Mouse (Mus musculus) left cerebral cortex, postnatal 10 days (tissue): ENCODE results near the gene Enox1. TPM values are rescaled to one million over a fixed set of nuclear protein-coding genes. Genes with fewer than 3 reads are reported as not detected.

Experiments
- DNase-seq, 2 experiments: peaks; one replicate each; pipeline ENCODE4 v3.0.0; 2021 to 2022; ENCODE audit warnings: low spot score in 2 of 2, mixed read lengths in 1 of 2; ENCODE audit errors: extremely low spot score in 1 of 2
- intact Hi-C: fragments of 180-260 bp; cut with DNase I; formaldehyde crosslinking; loops from one replicate; pipeline ENCODE4 v1.15.1; 2025
- total RNA-seq, 2 experiments: library from RNA; stranded (reverse); gene quantifications; 2 replicates each; pipeline ENCODE4 v1.2.3; 2021

Gene Enox1
- total RNA-seq, 2 experiments from 2014 or later: 53.0 to 54.1 TPM

DNA sequence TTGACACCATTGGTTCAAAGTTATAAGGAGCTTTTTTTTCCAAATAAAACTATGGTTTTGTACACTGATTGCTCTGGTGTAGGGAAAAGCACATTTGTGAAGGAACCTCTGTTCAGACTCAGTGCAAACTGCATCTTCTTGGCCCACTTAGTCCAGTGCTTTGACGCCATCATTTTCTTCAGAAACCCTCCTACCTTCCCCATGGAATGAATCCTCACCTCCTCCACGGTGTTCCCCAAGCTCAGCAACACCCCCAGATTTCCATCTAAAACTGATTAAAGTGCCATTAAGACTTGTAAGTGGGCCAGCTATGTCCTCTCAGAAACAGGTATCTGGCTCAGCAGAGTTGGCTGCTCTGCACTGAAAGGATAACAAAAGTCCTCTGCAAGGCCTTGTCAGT is 167.8 kb downstream of the Enox1 start:
- DNase-seq: no peak
- intact Hi-C loops: no loop called here

DNA sequence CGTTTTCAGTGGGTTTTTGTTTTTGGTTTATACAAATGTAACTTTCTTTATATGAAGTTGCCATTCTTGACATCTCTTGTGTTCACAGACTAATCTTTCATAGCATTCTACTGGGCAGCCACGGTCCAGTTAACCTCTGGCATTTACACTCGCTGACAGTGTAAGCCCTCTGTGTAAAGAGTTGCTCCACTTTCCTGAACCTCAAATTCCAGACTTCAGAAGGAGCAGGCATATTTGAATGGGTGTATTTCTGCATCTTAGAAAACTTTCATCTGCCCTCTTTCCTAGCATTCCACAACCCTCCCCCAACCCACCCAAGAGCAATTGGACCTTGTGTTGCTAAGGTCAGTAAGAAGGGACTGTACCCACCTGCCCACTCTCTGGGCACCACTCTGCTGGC is 171.1 kb downstream of the Enox1 start:
- no peak for DNase-seq
- intact Hi-C loops: no loop called here

DNA sequence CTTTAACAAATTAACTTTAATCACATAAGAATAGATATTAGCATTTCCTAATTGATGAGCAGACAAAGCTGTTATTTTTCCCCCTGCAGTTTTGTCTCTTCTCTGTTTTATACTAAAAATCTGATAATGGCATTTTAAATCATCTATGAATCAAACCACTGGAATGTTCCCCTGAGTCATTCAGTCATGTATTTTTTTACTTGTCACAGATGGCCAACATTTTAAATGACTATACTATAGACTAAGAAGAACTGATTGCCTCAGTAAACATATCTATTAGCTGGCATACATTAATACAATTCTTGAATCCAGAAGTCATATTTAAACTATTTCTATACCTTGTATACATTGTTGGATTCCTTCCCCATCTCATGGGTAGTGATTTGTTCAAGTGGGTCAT is 173.2 kb downstream of the Enox1 start:
- intact Hi-C loops: no loop called here
- DNase-seq: no peak

DNA sequence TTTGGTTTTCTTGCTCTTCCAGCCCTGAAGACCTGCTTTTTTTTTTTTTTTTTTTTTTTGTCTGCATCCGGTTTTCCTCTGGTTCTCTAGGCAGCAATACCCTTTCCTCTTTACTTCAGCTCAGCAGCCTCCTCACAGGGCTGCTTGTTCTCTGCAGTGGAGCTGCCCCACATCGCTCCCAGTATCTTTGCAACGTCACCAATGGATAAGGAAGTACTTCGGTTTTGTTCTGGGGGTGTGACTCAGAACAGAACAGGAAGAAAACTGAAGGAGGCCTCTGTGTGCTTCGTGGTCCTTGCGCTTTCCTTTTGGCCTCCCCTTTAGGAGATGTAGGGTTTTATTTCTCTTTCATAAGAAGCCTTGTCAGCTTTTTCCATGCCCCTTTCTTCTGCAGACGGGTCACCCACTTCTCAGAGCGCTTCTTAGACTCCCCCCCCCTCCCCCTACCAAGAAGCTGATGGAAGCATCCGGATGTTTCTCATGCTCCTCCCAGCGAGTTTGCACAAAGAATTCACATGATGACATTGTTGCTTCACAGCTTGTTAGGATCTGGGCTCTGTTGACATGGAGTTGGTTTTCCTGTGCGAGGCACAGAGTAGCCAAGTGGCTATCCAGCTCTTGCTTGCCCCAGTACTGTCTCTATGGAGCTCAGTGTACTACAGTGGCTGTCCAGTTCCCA is 187.2 kb downstream of the Enox1 start:
- intact Hi-C loops: no loop called here

DNA sequence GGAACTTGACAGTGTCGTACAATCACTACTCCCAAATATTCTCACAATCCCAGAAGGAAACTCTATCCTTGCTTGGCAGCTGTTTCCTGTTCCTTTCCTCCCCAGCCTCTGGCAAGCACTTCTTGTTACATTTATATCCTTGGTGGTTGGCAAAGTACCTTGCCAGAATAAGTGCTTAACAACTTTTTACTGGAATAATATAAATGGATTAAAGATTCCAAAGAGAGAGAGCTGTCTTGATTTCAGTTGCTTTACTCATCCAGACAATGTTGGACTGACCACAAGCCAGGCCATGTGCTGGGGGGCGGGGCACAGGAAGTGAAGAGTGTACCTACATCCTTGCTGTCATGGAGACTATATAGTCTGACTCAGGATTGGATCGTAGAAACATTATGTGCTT is 189.7 kb downstream of the Enox1 start:
- intact Hi-C loops: no loop called here
- DNase-seq: no peak

More for the DNA sequence above, 187.2 kb downstream of the Enox1 start:
- DNase-seq: no peak

DNA sequence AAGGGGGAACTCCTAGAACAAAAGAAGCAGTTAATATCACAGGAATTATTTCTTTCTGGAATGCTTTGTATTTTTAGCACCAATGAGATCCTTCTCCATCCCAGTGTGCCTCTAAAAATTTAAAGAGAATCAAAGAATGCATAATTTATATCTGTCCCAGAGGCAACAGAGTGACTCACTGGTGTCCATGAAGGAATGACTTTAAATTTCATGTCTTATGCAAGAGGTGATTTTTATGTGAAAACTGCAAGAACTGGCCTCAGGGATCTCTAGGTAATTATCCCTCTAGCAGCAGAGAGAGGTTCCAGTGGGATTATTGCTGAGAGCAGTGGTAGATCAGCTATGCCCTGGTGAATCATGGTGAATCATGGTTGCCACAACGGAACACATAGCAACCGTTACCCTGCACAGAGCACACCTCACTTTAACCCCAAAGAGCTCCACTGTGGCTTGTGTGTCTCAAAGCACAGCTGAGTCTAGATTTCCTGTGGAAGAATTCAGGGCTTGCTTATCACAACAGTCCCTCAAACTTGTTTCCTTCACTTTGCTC is 195.3 kb downstream of the Enox1 start:
- intact Hi-C loops: no loop called here
- DNase-seq: no peak

DNA sequence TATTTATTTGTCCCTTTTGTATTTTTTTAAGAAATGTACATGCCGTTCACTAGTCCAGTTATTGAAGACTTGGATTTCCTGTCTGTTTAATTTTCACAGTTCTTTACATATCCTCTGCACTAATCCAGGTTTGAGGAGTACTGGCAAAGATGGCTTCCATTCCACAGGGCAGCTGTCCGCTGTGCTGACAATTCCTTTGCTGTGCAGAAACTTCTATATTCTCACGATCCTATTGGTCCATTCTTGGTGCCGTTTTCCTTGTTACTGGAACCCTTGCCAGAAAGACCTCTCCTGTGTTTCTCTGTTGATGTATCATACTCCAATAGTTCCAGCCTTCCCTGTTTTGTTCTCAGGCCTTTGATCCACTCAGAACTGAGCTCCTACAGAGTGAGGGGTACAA is 206.1 kb downstream of the Enox1 start:
- intact Hi-C loops: no loop called here
- DNase-seq: no peak

DNA sequence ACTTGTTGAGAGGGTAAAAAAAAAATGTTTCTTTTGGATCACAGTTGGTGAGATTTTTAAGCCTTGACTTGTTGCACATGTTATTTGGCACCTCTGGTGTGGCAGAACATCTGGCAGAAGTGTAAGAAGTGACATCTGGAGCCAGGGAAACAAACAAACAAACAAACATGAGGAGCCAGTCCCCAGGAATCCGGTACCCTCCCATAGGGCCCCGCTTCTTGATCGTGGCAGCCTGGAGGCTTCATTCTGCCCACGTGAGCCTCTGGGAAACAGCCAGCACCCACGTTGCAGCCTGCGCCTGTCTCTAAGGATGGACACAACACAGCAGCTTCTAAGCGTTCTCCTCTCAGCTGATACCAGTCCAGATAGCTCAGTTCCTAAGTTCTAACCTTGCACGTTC is 211.8 kb downstream of the Enox1 start:
- DNase-seq: no peak
- intact Hi-C loops: no loop called here

DNA sequence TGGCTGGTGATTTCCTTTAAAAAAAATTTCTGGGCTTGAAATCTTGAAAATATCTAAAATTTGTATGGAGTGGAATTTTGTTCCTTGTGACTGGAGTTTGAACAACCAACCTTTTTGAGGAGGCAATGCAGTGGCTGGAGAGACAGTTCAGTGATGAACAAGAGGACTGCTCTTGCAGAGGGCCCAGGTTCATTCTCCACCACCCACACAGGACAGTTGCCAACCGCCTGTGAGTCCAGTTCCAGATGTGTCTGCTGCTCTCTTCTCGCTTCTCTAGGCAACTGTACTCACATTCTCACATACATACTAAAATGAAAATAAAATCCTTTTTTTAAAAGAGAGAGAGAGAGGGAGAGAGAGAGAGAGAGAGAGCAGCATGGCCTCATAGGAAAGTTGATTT is 212.5 kb downstream of the Enox1 start:
- intact Hi-C loops: no loop called here

DNA sequence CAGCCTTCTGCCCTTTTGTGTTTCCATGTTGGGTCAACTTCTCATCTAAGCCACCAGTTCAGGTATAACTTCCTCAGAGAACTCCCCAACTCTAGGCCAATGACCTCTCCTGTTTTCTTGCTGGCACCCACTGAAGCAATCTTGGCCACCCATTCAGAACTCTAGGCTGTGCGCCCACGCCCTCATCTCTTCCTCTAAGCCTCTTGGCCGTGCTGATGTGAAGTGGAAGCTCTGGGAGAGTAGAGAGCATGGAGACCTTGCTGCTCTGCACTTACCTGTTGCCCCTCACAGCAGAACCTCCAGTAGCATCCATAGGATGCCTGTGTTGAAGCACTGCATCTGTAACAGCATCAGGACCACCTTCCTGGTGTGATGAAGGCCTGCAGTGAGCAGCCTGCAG is 214.0 kb downstream of the Enox1 start:
- intact Hi-C loops: loop anchor here (10.0 kb wide), 1 partner anchor 216 kb away; the partner anchor contains the start of gene Enox1
- no peak for DNase-seq

More for the DNA sequence above, 212.5 kb downstream of the Enox1 start:
- no peak for DNase-seq

DNA sequence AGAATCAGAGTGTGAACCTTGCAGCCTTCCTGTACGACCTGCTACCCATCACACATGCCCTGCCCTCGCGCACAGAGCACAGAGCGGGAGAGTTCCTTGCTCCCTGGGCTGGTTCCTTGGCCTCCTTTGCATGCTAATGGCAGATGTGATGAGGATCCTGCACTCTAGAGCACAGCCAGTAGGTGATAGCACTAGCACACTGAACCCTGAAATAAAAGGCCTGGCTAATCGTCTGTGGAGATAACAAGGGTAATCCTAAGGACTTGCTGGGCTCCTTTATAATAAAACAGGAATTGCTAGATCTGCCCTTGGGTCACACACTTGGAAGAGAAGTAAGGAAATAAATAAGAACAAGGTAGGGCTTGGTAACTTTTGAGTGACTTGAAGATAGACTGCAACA is 215.4 kb downstream of the Enox1 start:
- DNase-seq: no peak
- intact Hi-C loops: loop anchor here (10.0 kb wide), 1 partner anchor 217 kb away; the partner anchor contains the start of gene Enox1

DNA sequence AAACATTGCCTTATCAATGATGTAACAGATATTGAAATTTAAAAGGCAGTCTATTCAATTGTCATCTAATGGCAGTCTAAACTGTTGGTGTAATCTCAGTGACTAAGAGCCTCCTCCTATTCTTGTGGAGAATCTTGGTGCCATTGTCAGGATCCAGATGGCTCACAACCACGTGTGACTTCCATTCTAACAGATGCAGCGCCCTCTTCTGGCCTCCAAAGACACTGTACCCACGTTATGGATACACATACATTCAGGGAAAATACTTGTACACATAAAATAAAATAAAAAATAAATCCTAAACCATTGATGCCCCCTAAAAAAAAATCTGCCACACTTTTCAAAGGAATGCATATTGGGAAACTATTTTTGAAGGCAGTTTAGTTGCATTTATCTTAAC is 216.6 kb downstream of the Enox1 start:
- DNase-seq: no peak
- intact Hi-C loops: loop anchor here (10.0 kb wide), 1 partner anchor 218 kb away; the partner anchor contains the start of gene Enox1

DNA sequence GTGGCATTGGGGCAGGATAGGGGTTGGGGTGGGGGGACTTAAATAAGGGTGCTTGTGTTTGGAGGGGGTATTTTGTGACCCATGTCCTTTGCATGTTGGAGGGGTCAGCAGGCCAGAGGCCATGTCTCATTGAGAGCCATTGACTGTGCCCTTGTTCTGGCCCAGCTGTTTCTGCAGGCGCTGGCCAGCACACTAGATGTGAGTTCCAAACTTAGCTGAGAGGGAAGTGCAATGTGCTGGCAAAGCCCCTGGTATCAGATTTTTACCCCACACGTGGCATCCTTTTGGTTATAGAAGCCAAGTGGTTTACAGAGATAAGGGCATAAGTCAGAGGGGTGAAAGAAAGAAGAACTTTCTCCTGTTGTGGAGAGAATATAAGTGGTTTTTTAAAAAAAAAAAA is 218.5 kb downstream of the Enox1 start:
- no peak for DNase-seq
- intact Hi-C loops: loop anchor here (10.0 kb wide), 1 partner anchor 220 kb away; the partner anchor contains the start of gene Enox1

DNA sequence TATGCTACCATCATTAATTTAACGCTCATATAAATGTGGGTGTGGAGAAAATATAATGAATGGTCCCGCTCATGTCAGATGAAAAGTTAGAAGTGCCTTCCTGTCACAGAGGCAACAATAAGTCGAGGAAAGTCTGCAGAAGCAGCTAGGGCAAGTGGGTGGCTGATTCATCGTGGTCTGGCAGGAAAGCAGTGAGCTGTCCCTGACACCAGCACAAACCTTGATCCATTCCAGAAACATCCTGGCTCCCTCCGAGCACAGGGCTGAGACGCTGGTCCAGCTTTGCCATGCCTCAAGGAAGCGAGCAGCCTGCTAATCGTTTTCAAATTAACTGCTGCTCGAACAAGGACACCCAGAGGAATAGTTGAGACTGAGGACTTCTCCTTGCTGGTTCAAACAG is 219.1 kb downstream of the Enox1 start:
- no peak for DNase-seq
- intact Hi-C loops: loop anchor here (10.0 kb wide), 1 partner anchor 221 kb away; the partner anchor contains the start of gene Enox1

DNA sequence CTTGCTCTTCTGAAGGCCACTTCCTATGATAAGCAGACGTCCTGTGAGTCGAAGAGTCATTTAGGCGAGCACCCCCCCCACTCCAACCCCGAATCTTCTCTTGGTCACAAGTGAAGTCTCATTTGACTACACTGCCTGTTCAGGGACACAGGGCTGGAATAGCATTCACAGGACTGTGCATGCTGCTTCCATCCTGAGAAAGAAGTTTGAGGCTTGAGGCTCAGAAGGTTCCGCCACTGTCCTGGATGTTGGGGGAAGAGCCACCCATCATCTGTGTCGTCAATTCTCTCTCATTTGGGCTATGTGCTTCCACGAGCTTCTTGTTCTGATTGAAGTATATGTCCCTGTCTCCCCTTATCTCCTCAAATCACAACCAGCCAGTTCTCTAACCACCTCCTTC is 220.2 kb downstream of the Enox1 start:
- intact Hi-C loops: loop anchor here (10.0 kb wide), 1 partner anchor 222 kb away; the partner anchor contains the start of gene Enox1
- DNase-seq: no peak

DNA sequence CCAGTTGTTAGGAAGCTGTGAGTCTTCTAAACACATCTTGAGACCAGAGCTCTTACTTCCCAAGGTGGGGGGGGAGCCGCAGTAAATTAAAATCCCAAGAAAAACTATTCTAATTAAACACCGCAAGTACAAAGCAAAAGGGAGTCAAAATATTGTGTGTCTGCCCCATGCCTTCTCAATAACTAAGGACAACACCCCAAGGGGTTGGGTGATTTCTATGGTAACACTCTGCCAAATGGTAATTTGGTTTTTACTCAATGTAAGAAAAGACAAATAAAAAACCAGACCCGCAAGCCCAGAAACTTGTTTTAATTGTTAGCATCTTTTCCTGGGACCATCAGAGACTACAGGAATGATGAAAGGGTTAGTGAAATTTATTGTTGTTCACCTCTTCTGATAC is 220.9 kb downstream of the Enox1 start:
- no peak for DNase-seq
- intact Hi-C loops: loop anchor here (10.0 kb wide), 1 partner anchor 223 kb away; the partner anchor contains the start of gene Enox1

DNA sequence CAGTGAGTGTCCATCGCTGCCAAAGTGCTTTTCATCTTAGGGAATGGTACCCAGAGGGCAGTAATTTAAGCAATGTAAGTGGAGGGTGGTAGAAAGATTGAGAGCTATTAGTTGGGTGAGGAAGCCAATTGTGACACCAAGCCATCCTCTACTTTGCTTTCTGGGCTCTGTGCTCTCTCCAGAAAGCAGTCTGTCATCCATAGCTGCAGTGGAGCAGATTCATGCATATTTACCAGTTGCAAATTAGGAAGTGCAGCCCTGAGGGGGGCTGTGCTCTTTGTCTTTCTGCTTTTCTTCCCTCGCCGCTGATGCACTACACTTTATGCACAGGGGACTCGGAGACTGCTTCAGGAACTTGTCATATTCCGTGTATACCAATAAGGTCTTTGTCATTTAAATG is 221.3 kb downstream of the Enox1 start:
- intact Hi-C loops: loop anchor here (10.0 kb wide), 1 partner anchor 223 kb away; the partner anchor contains the start of gene Enox1
- no peak for DNase-seq

DNA sequence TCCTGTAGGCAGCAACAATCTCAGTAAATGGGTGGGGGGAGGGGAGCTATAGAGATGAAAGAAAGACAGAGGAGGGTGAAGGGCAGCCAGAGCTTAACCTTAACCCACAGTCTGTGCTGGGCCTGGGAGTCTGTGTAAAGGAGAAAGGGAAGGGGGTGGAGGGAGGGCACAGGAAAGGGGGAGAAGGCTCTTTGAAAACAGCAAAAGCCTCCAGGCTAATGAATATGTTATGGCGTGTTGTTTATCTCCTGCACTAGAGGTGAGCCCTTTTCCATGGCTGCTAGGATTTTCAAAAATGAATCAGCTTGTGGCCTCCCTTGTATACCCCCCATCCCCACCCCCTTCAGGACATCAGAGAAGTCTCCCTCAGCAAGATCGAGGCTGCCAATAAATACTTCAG is 225.0 kb downstream of the Enox1 start:
- intact Hi-C loops: no loop called here
- DNase-seq: no peak

DNA sequence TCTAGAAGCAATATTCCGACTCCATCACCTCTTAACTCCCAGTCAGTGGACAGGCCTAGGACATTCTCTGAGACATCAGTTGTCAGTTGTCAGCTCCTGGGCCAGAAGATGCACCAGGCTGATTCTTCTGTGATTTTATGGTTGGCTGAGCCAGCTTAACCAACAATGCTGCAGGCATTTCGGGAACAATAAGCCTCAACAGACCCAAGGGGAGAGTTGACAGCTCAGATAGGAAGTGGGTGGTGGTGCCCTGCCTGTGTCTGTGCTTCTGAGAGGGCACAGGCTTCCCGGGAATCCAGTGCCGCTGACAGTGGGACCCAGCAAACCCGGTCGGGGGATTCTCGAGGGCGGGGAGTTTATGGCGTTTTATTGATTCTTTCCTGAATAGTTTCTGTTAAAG is 229.1 kb downstream of the Enox1 start:
- intact Hi-C loops: no loop called here
- no peak for DNase-seq

DNA sequence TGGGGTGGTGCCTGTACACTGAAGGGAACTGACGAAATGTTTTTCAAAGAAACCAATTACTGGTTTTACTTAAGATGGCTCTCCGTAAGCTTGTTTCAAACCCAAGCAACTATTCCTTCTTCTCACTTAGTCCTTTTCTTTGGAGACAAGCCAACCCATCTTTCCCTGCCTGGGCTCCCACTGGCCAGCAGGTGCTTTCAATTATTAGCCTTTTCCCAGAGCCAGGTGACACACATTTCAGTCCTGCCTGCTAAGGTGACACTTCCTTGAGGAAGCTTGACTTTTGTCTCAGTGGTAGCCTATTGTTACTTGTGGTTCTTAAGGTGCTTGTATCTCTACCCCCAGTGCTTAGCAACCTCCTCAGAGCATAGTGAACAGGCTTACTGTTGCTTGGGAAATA is 231.3 kb downstream of the Enox1 start:
- intact Hi-C loops: no loop called here
- no peak for DNase-seq
